Mouse (Mus musculus) ES-E14 (cell line): Measurements from ENCODE around the gene Lbx1.

Experiments used
- CHD2 ChIP-seq: IDR thresholded peaks from 2 replicates; pipeline ENCODE4 v1.6.1; 2014; ENCODE audit warnings: mild to moderate bottlenecking, low read depth, low read length, inconsistent platforms
- HCFC1 ChIP-seq: IDR thresholded peaks from 2 replicates; pipeline ENCODE4 v1.6.1; 2012; ENCODE audit warnings: low read length, inconsistent platforms, borderline replicate concordance; ENCODE audit not compliant: insufficient read depth
- MAFK ChIP-seq: IDR thresholded peaks from 2 replicates; pipeline ENCODE4 v1.6.1; 2014; ENCODE audit warnings: mild to moderate bottlenecking, low read depth, low read length, inconsistent platforms; ENCODE audit not compliant: insufficient read depth

DNA sequence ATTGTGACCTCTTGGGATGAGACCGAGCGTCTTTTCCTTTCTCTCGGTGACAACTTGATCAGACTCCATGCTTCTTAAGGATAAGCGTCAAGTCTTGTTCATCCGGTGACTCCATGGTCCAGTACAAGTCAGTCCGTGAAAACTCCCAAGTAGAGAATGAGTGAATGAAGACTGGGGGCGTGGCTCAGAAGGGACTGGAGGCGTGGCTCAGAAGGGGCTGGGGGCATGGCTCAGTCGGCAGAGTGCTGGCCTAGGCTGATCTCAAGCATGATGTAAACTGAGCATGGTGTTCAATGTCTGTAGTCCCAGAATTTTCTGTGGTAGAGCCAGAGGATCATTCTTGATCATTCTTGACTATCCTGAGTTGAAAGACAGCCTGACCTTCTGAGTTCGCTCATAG lies 27.4 kb upstream of the Lbx1 start:
- no peak for TF ChIP-seq HCFC1
- TF ChIP-seq MAFK, result no peak
- no peak for TF ChIP-seq CHD2
